Mouse (Mus musculus) bone marrow macrophage, adult 2 months (primary cell): ENCODE results near the gene Unc5a.

Experiments used
- CTCF ChIP-seq: IDR thresholded peaks from 2 replicates; pipeline ENCODE4 v1.5.1; 2012; ENCODE audit warnings: low read depth, mild to moderate bottlenecking, low read length, moderate library complexity
- POLR2A ChIP-seq: IDR thresholded peaks from 2 replicates; pipeline ENCODE4 v1.6.1; 2012; ENCODE audit warnings: mild to moderate bottlenecking, low read depth, low read length, borderline replicate concordance

DNA sequence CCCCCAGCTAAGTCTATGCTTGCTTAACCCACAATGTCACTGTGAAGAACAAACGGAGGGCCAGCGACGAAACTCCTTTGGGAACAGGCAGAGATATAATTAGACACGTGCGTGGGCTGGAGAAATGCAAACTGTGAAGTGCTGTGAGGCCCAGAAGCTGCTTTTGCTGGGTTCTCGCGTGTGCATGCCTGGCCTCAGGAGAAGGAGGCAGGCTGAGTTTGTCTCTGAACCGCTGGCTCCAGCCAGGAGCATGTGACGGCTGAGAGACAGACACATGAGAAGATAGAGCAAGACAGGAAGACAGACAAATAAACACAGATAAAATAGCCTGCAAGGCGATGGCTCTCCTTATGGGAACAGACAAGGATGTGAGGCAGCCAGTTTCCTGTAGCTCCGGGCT lies 11.3 kb upstream of the Unc5a start:
- TF ChIP-seq CTCF (no peak), POLR2A (no peak)
